Mouse (Mus musculus): ENCODE results near the gene Igfbp2. TPM values are rescaled to one million over a fixed set of nuclear protein-coding genes. Genes with fewer than 3 reads are reported as not detected.

Igfbp2 gene
- total and polyA plus RNA-seq, 2 experiments from 2014 or later: 10.2 to 140 TPM

DNA sequence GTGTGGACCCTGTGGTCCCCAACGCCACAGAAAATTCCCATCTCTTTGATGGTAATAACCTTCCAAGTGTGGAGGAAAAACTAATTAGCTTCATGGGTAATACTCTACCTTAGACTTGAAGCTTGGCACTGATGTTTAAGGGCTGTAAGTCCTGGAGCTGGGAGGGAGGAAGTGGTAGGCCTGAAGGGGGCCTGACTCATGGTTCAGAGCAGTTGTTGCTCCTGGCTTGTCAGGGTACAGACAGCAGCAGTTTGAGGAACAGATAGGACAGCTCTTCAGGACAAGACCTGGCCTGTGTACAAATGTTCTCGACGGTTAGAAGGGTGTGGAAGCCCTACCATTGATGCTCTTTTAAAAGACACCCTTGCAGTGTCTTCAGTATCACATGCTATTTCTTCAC is 8.7 kb upstream of the Igfbp2 start:
- H3K4me3 ChIP-seq (ENCODE audit: low read depth, low read length): no peak overlapping the region
- no peaks in the 10 kb centered on the region for H3K27me3 ChIP-seq (ENCODE audit: control insufficient read depth, insufficient read depth, low read length)
- H3K4me2 ChIP-seq (ENCODE audit: low read depth, low read length): no peak overlapping the region
- H3K4me1 ChIP-seq (ENCODE audit: control insufficient read depth, insufficient read depth): no peaks in the 10 kb centered on the region
- H3K9ac ChIP-seq (replicated peaks; ENCODE audit: low read depth, low read length): no peak overlapping the region
- H3K36me3 ChIP-seq (replicated peaks; ENCODE audit: control insufficient read depth, insufficient read depth, low read length): no peaks in the 10 kb centered on the region
- H3K9me3 ChIP-seq (replicated peaks; ENCODE audit: control insufficient read depth, low read length): no peaks in the 10 kb centered on the region
- 72% methylated on average over 3 of the region's 3 CpGs for WGBS
- DNase-seq (ENCODE audit: low spot score): no peak
- no peak for ATAC-seq (ENCODE audit: insufficient read depth, low read depth)
- no peak for TF ChIP-seq CTCF (IDR thresholded peaks at IDR 0.05; ENCODE audit: low read depth)
- no peak for TF ChIP-seq EP300 (IDR thresholded peaks at IDR 0.05; ENCODE audit: low read depth)
- no peak overlapping the region for H3K27ac ChIP-seq (ENCODE audit: low read depth)

DNA sequence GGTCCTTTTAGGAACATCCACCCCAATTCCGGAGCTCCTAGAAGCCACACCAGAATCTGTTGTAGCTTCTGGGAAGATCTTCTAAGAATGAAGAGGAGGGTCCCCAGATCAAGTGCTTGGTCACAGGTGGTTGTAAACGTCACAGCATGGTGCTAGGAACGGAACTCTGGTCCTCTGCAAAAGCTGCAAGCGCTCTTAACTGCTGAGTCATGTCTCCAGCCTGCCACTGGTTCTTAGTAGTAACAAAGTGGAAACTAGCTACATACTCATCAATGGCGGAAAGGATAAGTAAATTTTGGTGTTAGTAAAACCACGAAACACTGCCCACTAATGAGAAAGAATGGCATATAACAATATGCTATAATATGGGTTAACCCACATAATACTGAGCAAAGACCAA is 4.3 kb upstream of the Igfbp2 start:
- H3K4me2 ChIP-seq (ENCODE audit: low read depth, low read length): no peak overlapping the region
- 0 out of 2 replicates have a peak, but pooled peaks cover 9% of the 10 kb centered on the region for H3K4me1 ChIP-seq (ENCODE audit: control insufficient read depth, insufficient read depth)
- H3K4me3 ChIP-seq (ENCODE audit: low read depth, low read length): no peak overlapping the region
- DNase-seq (ENCODE audit: low spot score) (no peak), ATAC-seq (ENCODE audit: insufficient read depth, low read depth) (no peak)
- H3K9me3 ChIP-seq (replicated peaks; ENCODE audit: control insufficient read depth, low read length): no peaks in the 10 kb centered on the region
- no peak for TF ChIP-seq EP300 (IDR thresholded peaks at IDR 0.05; ENCODE audit: low read depth)
- TF ChIP-seq CTCF (IDR thresholded peaks at IDR 0.05; ENCODE audit: low read depth): no peak
- no peak overlapping the region for H3K27ac ChIP-seq (ENCODE audit: low read depth)
- no peaks in the 10 kb centered on the region for H3K36me3 ChIP-seq (replicated peaks; ENCODE audit: control insufficient read depth, insufficient read depth, low read length)
- peaks cover 21% of the 10 kb centered on the region for H3K27me3 ChIP-seq (ENCODE audit: control insufficient read depth, insufficient read depth, low read length)
- WGBS: 88% methylated on average over 6 of the region's 6 CpGs
- no peak overlapping the region for H3K9ac ChIP-seq (replicated peaks; ENCODE audit: low read depth, low read length)

DNA sequence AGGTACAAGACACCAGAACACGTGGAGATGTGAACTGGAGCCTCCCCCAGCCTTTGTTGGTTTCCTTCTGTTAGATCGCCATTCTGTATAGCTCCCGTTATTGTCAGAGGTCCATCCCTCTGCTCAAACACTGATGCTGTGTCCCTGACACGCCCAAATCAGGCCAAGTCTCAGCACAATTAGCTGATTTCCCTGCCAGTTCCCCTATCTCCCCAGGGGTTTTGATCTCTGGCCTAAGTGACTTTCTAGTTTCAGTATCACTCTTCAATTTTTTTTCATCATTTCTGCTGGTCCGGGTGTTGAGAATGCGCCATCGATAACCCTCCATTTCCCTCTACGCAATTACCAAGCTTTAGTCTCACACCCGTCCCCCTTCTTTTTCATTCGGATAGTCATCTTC is 1.4 kb upstream of the Igfbp2 start:
- Histone ChIP-seq H3K27ac (ENCODE audit: low read depth) (no peak overlapping the region), H3K4me2 (ENCODE audit: low read depth, low read length) (no peak overlapping the region), H3K9me3 (replicated peaks; ENCODE audit: control insufficient read depth, low read length) (no peaks in the 10 kb centered on the region), H3K27me3 (ENCODE audit: control insufficient read depth, insufficient read depth, low read length) (peaks cover 38% of the 10 kb centered on the region), H3K9ac (replicated peaks; ENCODE audit: low read depth, low read length) (no peak overlapping the region), H3K4me1 (ENCODE audit: control insufficient read depth, insufficient read depth) (0 out of 2 replicates have a peak, but pooled peaks cover 11% of the 10 kb centered on the region), H3K36me3 (replicated peaks; ENCODE audit: control insufficient read depth, insufficient read depth, low read length) (no peaks in the 10 kb centered on the region), H3K4me3 (ENCODE audit: low read depth, low read length) (no peak overlapping the region)
- WGBS: 85% methylated on average over 10 of the region's 10 CpGs
- TF ChIP-seq EP300 (IDR thresholded peaks at IDR 0.05; ENCODE audit: low read depth) (no peak), CTCF (IDR thresholded peaks at IDR 0.05; ENCODE audit: low read depth) (no peak)
- ATAC-seq (ENCODE audit: insufficient read depth, low read depth) (no peak), DNase-seq (ENCODE audit: low spot score) (no peak)

DNA sequence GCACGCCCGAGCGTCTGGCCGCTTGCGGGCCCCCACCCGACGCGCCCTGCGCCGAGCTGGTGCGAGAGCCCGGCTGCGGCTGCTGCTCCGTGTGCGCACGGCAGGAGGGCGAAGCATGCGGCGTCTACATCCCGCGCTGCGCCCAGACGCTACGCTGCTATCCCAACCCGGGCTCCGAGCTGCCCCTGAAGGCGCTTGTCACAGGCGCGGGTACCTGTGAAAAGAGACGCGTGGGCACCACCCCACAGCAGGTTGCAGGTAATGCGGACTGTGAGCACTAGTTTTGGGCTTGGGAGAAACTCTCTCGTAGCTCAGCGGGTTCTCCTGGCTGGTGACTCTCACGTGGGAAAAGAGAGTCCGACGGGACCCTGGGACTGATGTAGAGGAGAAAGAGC is 401 bp downstream of the Igfbp2 start:
- DNase-seq (ENCODE audit: low spot score) (peak; percentile 8), ATAC-seq (ENCODE audit: insufficient read depth, low read depth) (peak; percentile 58; the same call in 1 of the 2 replicates)
- TF ChIP-seq EP300 (IDR thresholded peaks at IDR 0.05; ENCODE audit: low read depth) (no peak), CTCF (IDR thresholded peaks at IDR 0.05; ENCODE audit: low read depth) (no peak)
- Histone ChIP-seq H3K9ac (replicated peaks; ENCODE audit: low read depth, low read length) (no peak overlapping the region), H3K27me3 (ENCODE audit: control insufficient read depth, insufficient read depth, low read length) (peaks cover 39% of the 10 kb centered on the region), H3K4me2 (ENCODE audit: low read depth, low read length) (peak overlapping the region; percentile 85), H3K9me3 (replicated peaks; ENCODE audit: control insufficient read depth, low read length) (no peaks in the 10 kb centered on the region), H3K4me1 (ENCODE audit: control insufficient read depth, insufficient read depth) (0 out of 2 replicates have a peak, but pooled peaks cover 11% of the 10 kb centered on the region), H3K36me3 (replicated peaks; ENCODE audit: control insufficient read depth, insufficient read depth, low read length) (no peaks in the 10 kb centered on the region), H3K4me3 (ENCODE audit: low read depth, low read length) (peak overlapping the region; percentile 51), H3K27ac (ENCODE audit: low read depth) (no peak overlapping the region)
- under 1% methylated on average over 37 of the region's 37 CpGs for WGBS

DNA sequence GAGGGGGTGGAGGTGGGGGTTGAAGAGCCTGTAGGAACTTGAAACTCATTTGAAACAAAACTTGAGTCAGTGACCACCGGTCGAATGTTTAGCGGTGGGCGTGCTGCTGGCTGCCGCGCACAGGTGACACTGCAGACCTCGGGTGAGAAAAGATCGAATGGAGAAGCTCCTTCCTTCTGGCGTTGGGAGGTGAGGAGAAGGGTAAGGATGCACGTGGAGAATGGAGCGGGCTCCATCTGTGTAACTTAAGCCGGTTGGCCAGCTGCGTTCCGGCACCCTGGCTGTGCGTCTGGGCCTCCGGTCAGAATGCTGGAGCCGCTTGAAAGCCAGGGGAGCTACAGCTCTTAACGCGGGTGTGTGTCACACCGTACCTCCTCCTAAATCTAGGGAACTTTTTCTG is 983 bp downstream of the Igfbp2 start:
- ATAC-seq (ENCODE audit: insufficient read depth, low read depth): no peak
- peak overlapping the region; percentile 85 for H3K4me2 ChIP-seq (ENCODE audit: low read depth, low read length)
- peak; percentile 28 for DNase-seq (ENCODE audit: low spot score)
- TF ChIP-seq CTCF (IDR thresholded peaks at IDR 0.05; ENCODE audit: low read depth) (no peak), EP300 (IDR thresholded peaks at IDR 0.05; ENCODE audit: low read depth) (no peak)
- no peak overlapping the region for H3K9ac ChIP-seq (replicated peaks; ENCODE audit: low read depth, low read length)
- 4% methylated on average over 20 of the region's 20 CpGs for WGBS
- H3K4me1 ChIP-seq (ENCODE audit: control insufficient read depth, insufficient read depth): 0 out of 2 replicates have a peak, but pooled peaks cover 11% of the 10 kb centered on the region
- H3K36me3 ChIP-seq (replicated peaks; ENCODE audit: control insufficient read depth, insufficient read depth, low read length): no peaks in the 10 kb centered on the region
- no peaks in the 10 kb centered on the region for H3K9me3 ChIP-seq (replicated peaks; ENCODE audit: control insufficient read depth, low read length)
- H3K4me3 ChIP-seq (ENCODE audit: low read depth, low read length): peak overlapping the region; percentile 51
- H3K27ac ChIP-seq (ENCODE audit: low read depth): no peak overlapping the region
- H3K27me3 ChIP-seq (ENCODE audit: control insufficient read depth, insufficient read depth, low read length): peaks cover 39% of the 10 kb centered on the region

DNA sequence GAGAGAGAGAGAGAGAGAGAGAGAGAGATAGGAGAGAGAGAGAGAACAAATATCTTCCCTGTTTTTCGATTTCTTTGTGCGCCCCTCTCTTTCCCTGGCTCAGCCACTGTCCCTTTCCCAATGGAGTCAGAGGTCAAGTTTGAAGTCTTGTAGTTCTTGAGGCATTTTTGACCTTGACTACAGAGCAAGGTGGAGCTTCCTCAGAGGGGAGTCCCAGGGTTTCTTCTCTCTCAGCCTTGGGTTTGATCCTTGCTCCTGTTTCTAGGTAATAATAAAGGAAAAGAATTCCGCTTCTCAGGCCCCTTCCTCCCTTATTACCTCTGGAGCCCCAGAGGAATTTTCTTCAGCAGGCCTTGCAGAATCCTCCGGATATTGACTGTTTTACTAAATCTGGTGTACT is 1.6 kb downstream of the Igfbp2 start:
- Histone ChIP-seq H3K27ac (ENCODE audit: low read depth) (no peak overlapping the region), H3K36me3 (replicated peaks; ENCODE audit: control insufficient read depth, insufficient read depth, low read length) (no peaks in the 10 kb centered on the region), H3K4me1 (ENCODE audit: control insufficient read depth, insufficient read depth) (0 out of 2 replicates have a peak, but pooled peaks cover 11% of the 10 kb centered on the region), H3K27me3 (ENCODE audit: control insufficient read depth, insufficient read depth, low read length) (peaks cover 39% of the 10 kb centered on the region), H3K4me3 (ENCODE audit: low read depth, low read length) (no peak overlapping the region), H3K9me3 (replicated peaks; ENCODE audit: control insufficient read depth, low read length) (no peaks in the 10 kb centered on the region), H3K4me2 (ENCODE audit: low read depth, low read length) (no peak overlapping the region), H3K9ac (replicated peaks; ENCODE audit: low read depth, low read length) (no peak overlapping the region)
- ATAC-seq (ENCODE audit: insufficient read depth, low read depth): no peak
- DNase-seq (ENCODE audit: low spot score): no peak
- WGBS: 68% methylated on average over 4 of the region's 4 CpGs
- TF ChIP-seq CTCF (IDR thresholded peaks at IDR 0.05; ENCODE audit: low read depth): no peak
